Mouse (Mus musculus): Measurements from ENCODE around the gene Ppp1r13b.

- TF ChIP-seq POLR2A (IDR thresholded peaks at IDR 0.05; ENCODE audit: low read depth, low read length), result peak; percentile 90
- no peak for TF ChIP-seq CTCF (IDR thresholded peaks at IDR 0.05; ENCODE audit: borderline replicate concordance, insufficient read depth, low read length)
Measured at GRCm38 (mm10) chr12:111813766-111814617, 93.9 kb downstream of the Ppp1r13b start, which contains the start of the genes Xrcc3 and Zfyve21.
